Mouse (Mus musculus) thymus, postnatal 36 days (tissue): Measurements from ENCODE around the gene Ogn.
A peak's percentile ranks its signal among the peaks of the same experiment; 100 is the strongest.

ENCODE experiments used
- DNase-seq, 2 experiments: peaks; one replicate each; pipeline ENCODE4 v3.0.0; 2022; ENCODE audit warnings: mixed read lengths in 2 of 2

The Ogn gene

GRCm38 (mm10) chr13:49644731-49645529 lies 37.1 kb downstream of the Ogn start:
- DNase-seq: no peak

GRCm38 (mm10) chr13:49646019-49646418 lies 38.2 kb downstream of the Ogn start:
- no peak for DNase-seq

- no peak for DNase-seq
These were observed 43.3 kb downstream of the Ogn start for GRCm38 (mm10) chr13:49651136-49651535.

GRCm38 (mm10) chr13:49651781-49652351 lies 44.0 kb downstream of the Ogn start:
- DNase-seq: no peak

- DNase-seq: peak; percentile 99
These were observed 44.8 kb downstream of the Ogn start, which contains the start of the genes Cenpp and Nol8 for GRCm38 (mm10) chr13:49652481-49653179. Gene Cenpp (minus strand): TSS chr13:49652785. Gene Nol8 (plus strand): TSS chr13:49653078.

GRCm38 (mm10) chr13:49653180-49653541 lies 45.3 kb downstream of the Ogn start:
- DNase-seq: peak in 1 of 2 experiments; percentile 50
